Mouse (Mus musculus): ENCODE results near the gene Cenpp. TPM values are rescaled to one million over a fixed set of nuclear protein-coding genes. Genes with fewer than 3 reads are reported as not detected.

Cenpp gene
- polyA plus RNA-seq, 1 experiment: 11.2 TPM

GRCm38 (mm10) chr13:49480551-49480950, 172.0 kb downstream of the Cenpp start:
- TF ChIP-seq MYOG (IDR thresholded peaks at IDR 0.05; ENCODE audit: control insufficient read depth, extremely low read depth, insufficient read length): no peak
- no peak for TF ChIP-seq CTCF (IDR thresholded peaks at IDR 0.05; ENCODE audit: control insufficient read depth, insufficient read depth, insufficient read length)
- TF ChIP-seq MYOD1 (IDR thresholded peaks at IDR 0.05; ENCODE audit: control insufficient read depth, insufficient read length, low read depth): no peak
- no peak for TF ChIP-seq FOSL1 (IDR thresholded peaks at IDR 0.05; ENCODE audit: insufficient read depth, low read length, poor library complexity, severe bottlenecking)
- H3ac ChIP-seq (ENCODE audit: control insufficient read depth, insufficient read length, low read depth): no peak overlapping the region
- H3K4me3 ChIP-seq (ENCODE audit: insufficient read depth, poor library complexity, severe bottlenecking): no peak overlapping the region
- H3K36me3 ChIP-seq (ENCODE audit: control insufficient read depth, insufficient read depth): peaks cover 3% of the 10 kb centered on the region
- no peaks in the 10 kb centered on the region for H3K27me3 ChIP-seq (ENCODE audit: control insufficient read depth, insufficient read depth, insufficient read length)
- H3K79me2 ChIP-seq (ENCODE audit: control insufficient read depth, insufficient read depth): no peaks in the 10 kb centered on the region
- H3K79me3 ChIP-seq (ENCODE audit: low read depth): no peaks in the 10 kb centered on the region

- Histone ChIP-seq H3K36me3 (ENCODE audit: control insufficient read depth, insufficient read depth) (peaks cover 3% of the 10 kb centered on the region), H3K4me3 (ENCODE audit: insufficient read depth, poor library complexity, severe bottlenecking) (no peak overlapping the region), H3K79me3 (ENCODE audit: low read depth) (no peaks in the 10 kb centered on the region), H3K27me3 (ENCODE audit: control insufficient read depth, insufficient read depth, insufficient read length) (no peaks in the 10 kb centered on the region), H3ac (ENCODE audit: control insufficient read depth, insufficient read length, low read depth) (no peak overlapping the region), H3K79me2 (ENCODE audit: control insufficient read depth, insufficient read depth) (no peaks in the 10 kb centered on the region)
- no peak for TF ChIP-seq CEBPB (IDR thresholded peaks at IDR 0.05; ENCODE audit: low read depth)
- TF ChIP-seq USF1 (IDR thresholded peaks at IDR 0.05; ENCODE audit: low read depth): no peak
- TF ChIP-seq MAX (IDR thresholded peaks at IDR 0.05): no peak
- TF ChIP-seq FOSL1 (IDR thresholded peaks at IDR 0.05; ENCODE audit: insufficient read depth, low read length, poor library complexity, severe bottlenecking): no peak
- TF ChIP-seq MYOG (IDR thresholded peaks at IDR 0.05; ENCODE audit: control insufficient read depth, extremely low read depth, insufficient read length): no peak
- no peak for TF ChIP-seq MYOD1 (IDR thresholded peaks at IDR 0.05; ENCODE audit: control insufficient read depth, insufficient read length, low read depth)
- TF ChIP-seq CTCF (IDR thresholded peaks at IDR 0.05; ENCODE audit: control insufficient read depth, insufficient read depth, insufficient read length): no peak
These were observed 172.5 kb downstream of the Cenpp start for GRCm38 (mm10) chr13:49480057-49480456.

GRCm38 (mm10) chr13:49479399-49479798, 173.2 kb downstream of the Cenpp start:
- TF ChIP-seq MAX (IDR thresholded peaks at IDR 0.05) (no peak), CTCF (IDR thresholded peaks at IDR 0.05; ENCODE audit: control insufficient read depth, insufficient read depth, insufficient read length) (no peak), USF1 (IDR thresholded peaks at IDR 0.05; ENCODE audit: low read depth) (no peak), MYOG (IDR thresholded peaks at IDR 0.05; ENCODE audit: control insufficient read depth, extremely low read depth, insufficient read length) (no peak), MYOD1 (IDR thresholded peaks at IDR 0.05; ENCODE audit: control insufficient read depth, insufficient read length, low read depth) (no peak), CEBPB (IDR thresholded peaks at IDR 0.05; ENCODE audit: low read depth) (no peak), FOSL1 (IDR thresholded peaks at IDR 0.05; ENCODE audit: insufficient read depth, low read length, poor library complexity, severe bottlenecking) (no peak)
- no peak overlapping the region for H3ac ChIP-seq (ENCODE audit: control insufficient read depth, insufficient read length, low read depth)
- no peak overlapping the region for H3K4me3 ChIP-seq (ENCODE audit: insufficient read depth, poor library complexity, severe bottlenecking)
- H3K79me3 ChIP-seq (ENCODE audit: low read depth): no peaks in the 10 kb centered on the region
- H3K36me3 ChIP-seq (ENCODE audit: control insufficient read depth, insufficient read depth): peaks cover 3% of the 10 kb centered on the region
- no peaks in the 10 kb centered on the region for H3K79me2 ChIP-seq (ENCODE audit: control insufficient read depth, insufficient read depth)
- H3K27me3 ChIP-seq (ENCODE audit: control insufficient read depth, insufficient read depth, insufficient read length): no peaks in the 10 kb centered on the region

GRCm38 (mm10) chr13:49478851-49479374, 173.7 kb downstream of the Cenpp start:
- H3K36me3 ChIP-seq (ENCODE audit: control insufficient read depth, insufficient read depth): no peaks in the 10 kb centered on the region
- no peaks in the 10 kb centered on the region for H3K27me3 ChIP-seq (ENCODE audit: control insufficient read depth, insufficient read depth, insufficient read length)
- TF ChIP-seq MYOD1 (IDR thresholded peaks at IDR 0.05; ENCODE audit: control insufficient read depth, insufficient read length, low read depth): no peak
- TF ChIP-seq CEBPB (IDR thresholded peaks at IDR 0.05; ENCODE audit: low read depth): no peak
- TF ChIP-seq MAX (IDR thresholded peaks at IDR 0.05): no peak
- no peak for TF ChIP-seq FOSL1 (IDR thresholded peaks at IDR 0.05; ENCODE audit: insufficient read depth, low read length, poor library complexity, severe bottlenecking)
- TF ChIP-seq USF1 (IDR thresholded peaks at IDR 0.05; ENCODE audit: low read depth): no peak
- no peak for TF ChIP-seq MYOG (IDR thresholded peaks at IDR 0.05; ENCODE audit: control insufficient read depth, extremely low read depth, insufficient read length)
- no peak overlapping the region for H3K4me3 ChIP-seq (ENCODE audit: insufficient read depth, poor library complexity, severe bottlenecking)
- no peak overlapping the region for H3ac ChIP-seq (ENCODE audit: control insufficient read depth, insufficient read length, low read depth)
- no peaks in the 10 kb centered on the region for H3K79me3 ChIP-seq (ENCODE audit: low read depth)
- no peaks in the 10 kb centered on the region for H3K79me2 ChIP-seq (ENCODE audit: control insufficient read depth, insufficient read depth)

- Histone ChIP-seq H3K36me3 (ENCODE audit: control insufficient read depth, insufficient read depth) (no peaks in the 10 kb centered on the region), H3K79me2 (ENCODE audit: control insufficient read depth, insufficient read depth) (no peaks in the 10 kb centered on the region), H3ac (ENCODE audit: control insufficient read depth, insufficient read length, low read depth) (no peak overlapping the region), H3K79me3 (ENCODE audit: low read depth) (no peaks in the 10 kb centered on the region), H3K27me3 (ENCODE audit: control insufficient read depth, insufficient read depth, insufficient read length) (no peaks in the 10 kb centered on the region), H3K4me3 (ENCODE audit: insufficient read depth, poor library complexity, severe bottlenecking) (no peak overlapping the region)
- no peak for TF ChIP-seq FOSL1 (IDR thresholded peaks at IDR 0.05; ENCODE audit: insufficient read depth, low read length, poor library complexity, severe bottlenecking)
- TF ChIP-seq MAX (IDR thresholded peaks at IDR 0.05): no peak
- no peak for TF ChIP-seq CEBPB (IDR thresholded peaks at IDR 0.05; ENCODE audit: low read depth)
- TF ChIP-seq CTCF (IDR thresholded peaks at IDR 0.05; ENCODE audit: control insufficient read depth, insufficient read depth, insufficient read length): no peak
These were observed 174.7 kb downstream of the Cenpp start for GRCm38 (mm10) chr13:49477887-49478286.

- H3K4me3 ChIP-seq (ENCODE audit: insufficient read depth, poor library complexity, severe bottlenecking): no peak overlapping the region
- H3K36me3 ChIP-seq (ENCODE audit: control insufficient read depth, insufficient read depth): no peaks in the 10 kb centered on the region
- TF ChIP-seq MYOD1 (IDR thresholded peaks at IDR 0.05; ENCODE audit: control insufficient read depth, insufficient read length, low read depth) (no peak), FOSL1 (IDR thresholded peaks at IDR 0.05; ENCODE audit: insufficient read depth, low read length, poor library complexity, severe bottlenecking) (no peak), CTCF (IDR thresholded peaks at IDR 0.05; ENCODE audit: control insufficient read depth, insufficient read depth, insufficient read length) (no peak), CEBPB (IDR thresholded peaks at IDR 0.05; ENCODE audit: low read depth) (no peak), MYOG (IDR thresholded peaks at IDR 0.05; ENCODE audit: control insufficient read depth, extremely low read depth, insufficient read length) (no peak), MAX (IDR thresholded peaks at IDR 0.05) (no peak), USF1 (IDR thresholded peaks at IDR 0.05; ENCODE audit: low read depth) (no peak)
- H3K27me3 ChIP-seq (ENCODE audit: control insufficient read depth, insufficient read depth, insufficient read length): no peaks in the 10 kb centered on the region
- H3K79me3 ChIP-seq (ENCODE audit: low read depth): no peaks in the 10 kb centered on the region
- no peaks in the 10 kb centered on the region for H3K79me2 ChIP-seq (ENCODE audit: control insufficient read depth, insufficient read depth)
- no peak overlapping the region for H3ac ChIP-seq (ENCODE audit: control insufficient read depth, insufficient read length, low read depth)
These were observed 179.9 kb downstream of the Cenpp start for GRCm38 (mm10) chr13:49472676-49473005.

Data from C2C12 (cell line).